Mouse (Mus musculus) retina, embryonic 14.5 days (tissue): ENCODE measurements around the gene Mfap1b.
"Not testable (repeated sequence)": the region's sequence is repeated elsewhere in the genome, so short reads cannot be mapped to it uniquely, and the experiment has no call there.

Experiments used
- DNase-seq: peaks from one replicate; pipeline ENCODE4 v3.0.0-alpha.2; 2015; ENCODE audit warnings: low spot score

Mfap1b gene

DNA sequence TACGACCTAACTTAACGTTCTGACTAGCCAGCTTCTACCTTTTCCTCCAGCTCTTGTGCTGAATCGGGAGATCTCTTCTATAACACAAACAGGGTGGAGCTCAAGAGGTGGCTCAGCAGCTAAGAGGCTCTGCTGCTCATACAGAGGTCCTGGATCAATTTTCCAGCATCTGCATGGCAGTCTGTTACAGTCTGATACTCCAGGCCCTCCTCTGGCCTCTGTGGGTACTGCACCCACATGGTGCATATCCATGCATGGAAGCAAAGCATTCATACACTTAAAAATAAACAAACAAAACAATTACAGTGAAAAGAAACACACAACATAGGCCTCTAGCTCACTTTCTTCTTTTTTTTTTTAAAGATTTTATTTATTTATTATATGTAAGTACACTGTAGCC is 1.1 kb downstream of the Mfap1b start:
- not testable (repeated sequence) for DNase-seq

DNA sequence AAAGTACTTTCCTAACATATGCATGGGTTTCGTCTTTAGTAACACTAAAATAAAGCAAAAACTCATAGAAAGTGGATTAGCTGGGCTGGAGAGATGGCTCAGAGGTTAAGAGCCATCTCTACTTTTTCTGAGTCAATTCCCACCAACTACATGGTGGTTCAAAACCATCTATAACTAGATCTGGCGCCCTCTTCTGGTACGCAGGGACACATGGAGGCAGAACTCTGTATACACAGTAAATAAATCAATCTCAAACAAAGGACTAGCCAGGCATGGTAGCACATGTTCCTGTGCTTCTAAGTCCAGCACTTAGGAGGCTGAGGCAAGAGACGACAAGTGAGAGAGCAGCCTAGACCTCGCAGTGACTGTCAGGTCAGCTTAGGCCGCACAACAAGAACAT is 4.9 kb downstream of the Mfap1b start:
- not testable (repeated sequence) for DNase-seq

DNA sequence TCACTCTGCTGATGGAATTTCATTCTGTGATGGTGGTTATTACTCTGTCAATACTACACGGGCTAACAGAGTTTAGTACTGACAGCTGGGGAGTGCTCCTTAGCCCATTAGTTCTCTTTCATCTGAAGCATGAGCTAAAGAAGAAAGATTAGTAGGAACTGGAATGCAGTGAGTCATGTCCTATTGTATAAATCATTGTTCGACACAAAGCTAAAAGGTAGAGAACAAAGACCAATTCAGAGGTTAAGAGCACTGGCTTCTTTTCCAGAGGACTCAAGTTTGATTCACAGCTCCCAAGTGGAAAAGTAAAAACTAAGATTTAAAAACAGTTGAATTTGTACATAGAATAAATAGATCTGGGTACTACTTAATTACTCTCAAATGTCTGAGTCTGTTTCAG is 13.8 kb downstream of the Mfap1b start:
- DNase-seq = no peak

- DNase-seq = peak; percentile 84
Observed at GRCm38 (mm10) chr2:121456692-121457642, 16.9 kb downstream of the Mfap1b start, which contains the start of gene Serinc4. Serinc4 (minus strand) TSS chr2:121456781.

GRCm38 (mm10) chr2:121455534-121455933 is 18.3 kb downstream of the Mfap1b start:
- no peak for DNase-seq

DNA sequence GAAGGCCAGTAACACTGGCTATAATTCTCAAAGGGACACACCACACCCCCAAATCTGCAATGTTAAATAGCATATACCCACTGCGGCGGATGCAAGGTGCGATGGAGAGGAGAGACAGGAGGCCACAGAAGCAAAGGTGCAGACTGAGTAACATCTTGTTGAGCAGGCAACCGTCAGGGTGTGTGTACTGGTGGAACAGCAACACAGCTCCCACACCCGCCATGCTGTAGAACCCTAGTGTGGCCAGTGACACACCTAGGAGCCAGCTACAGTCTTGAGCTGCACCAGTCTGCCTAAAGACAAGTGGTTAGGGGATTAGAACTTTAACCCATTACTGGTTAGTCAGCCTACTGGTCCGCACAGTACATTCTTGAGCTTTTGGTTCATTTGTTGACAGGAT is 19.9 kb downstream of the Mfap1b start:
- no peak for DNase-seq

GRCm38 (mm10) chr2:121452990-121453389 is 20.9 kb downstream of the Mfap1b start, which contains the start of gene Hypk:
Hypk (plus strand) TSS chr2:121453290.
- DNase-seq = no peak

GRCm38 (mm10) chr2:121452361-121452760 is 21.5 kb downstream of the Mfap1b start:
- no peak for DNase-seq

- DNase-seq = no peak
Observed at GRCm38 (mm10) chr2:121450093-121450492, 23.8 kb downstream of the Mfap1b start.

GRCm38 (mm10) chr2:121449545-121450011 is 24.3 kb downstream of the Mfap1b start:
- no peak for DNase-seq

DNA sequence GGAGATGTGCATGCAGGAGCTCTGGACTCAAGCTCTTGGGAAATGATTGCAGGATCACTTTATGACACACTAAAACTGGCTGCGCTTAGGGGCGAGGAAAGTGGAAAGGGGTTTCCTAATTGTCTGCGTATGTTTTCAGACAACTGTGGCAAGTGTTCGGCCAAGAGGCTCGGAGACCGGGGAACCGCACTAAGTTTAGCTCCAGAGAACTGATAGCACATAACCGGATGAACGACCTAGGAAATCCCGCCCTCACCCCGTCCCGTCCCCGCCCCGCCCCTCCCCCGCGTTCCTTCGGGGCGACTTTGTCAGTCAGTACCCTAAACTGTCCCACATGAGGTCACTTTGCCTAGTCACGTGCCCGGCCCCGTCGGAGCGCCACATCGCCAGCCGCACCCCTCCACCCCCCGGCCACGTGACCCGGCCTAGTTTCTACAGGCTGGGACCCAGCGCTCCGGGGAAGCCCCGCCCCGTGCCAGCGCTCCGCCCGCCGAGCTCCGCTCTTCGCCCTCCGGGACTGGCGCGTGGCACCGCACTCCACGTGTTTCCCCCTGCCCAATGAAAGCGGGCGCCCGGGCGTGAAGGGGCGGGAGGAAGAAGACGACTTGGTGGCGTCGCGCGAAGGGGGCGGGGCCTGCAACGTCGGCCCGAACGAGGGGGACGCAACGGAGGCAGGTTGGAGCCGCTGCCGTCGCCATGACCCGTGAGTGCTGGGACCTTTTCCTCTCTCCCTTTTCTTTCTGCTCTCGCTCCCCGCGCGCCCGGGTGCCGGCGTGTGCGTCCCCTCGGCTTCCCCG is 24.9 kb downstream of the Mfap1b start, which contains the start of gene Serf2:
Gene Serf2 (plus strand): TSS at position 457 of the 797 bp plus-strand sequence.
- peak; percentile 99 for DNase-seq

- DNase-seq = peak; percentile 43
Observed at GRCm38 (mm10) chr2:121448136-121448535, 25.7 kb downstream of the Mfap1b start.

DNA sequence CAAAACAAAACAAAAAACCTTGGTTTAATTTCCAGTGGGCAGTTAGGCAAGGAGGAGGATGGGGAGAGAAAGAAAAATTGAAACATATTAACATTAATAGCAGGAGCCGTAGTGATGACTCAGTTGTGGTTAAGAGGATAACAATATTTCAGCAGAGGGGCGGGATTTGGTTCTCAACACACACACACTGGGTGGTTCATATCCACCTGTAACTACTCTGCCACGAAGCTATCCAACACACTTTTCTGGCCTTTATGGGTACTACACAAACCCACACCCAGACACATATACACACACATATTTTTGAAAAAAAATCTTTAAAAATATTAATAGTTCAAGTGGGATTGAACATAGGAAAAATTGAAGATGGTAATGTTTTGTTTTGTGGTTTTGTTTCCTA is 26.9 kb downstream of the Mfap1b start:
- DNase-seq = no peak

DNA sequence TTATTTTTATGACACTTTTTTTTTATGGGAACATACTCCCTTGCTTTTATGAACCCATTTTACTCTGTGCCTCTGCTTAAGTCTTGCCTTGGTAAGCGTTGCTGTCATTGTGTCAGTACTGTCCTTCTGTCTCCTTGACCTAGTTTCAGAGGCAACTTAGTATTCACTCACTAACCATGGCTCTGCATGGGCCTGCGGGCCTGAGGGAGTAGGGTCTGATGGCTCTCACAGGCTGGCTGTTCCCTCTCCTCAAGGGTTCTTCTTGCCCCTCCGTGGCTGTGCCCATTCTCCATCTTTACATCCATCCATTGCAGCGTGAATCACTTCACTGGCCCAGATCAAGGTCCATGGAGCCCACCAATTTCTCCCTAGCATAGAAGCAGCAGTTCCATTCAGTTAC is 27.4 kb downstream of the Mfap1b start:
- DNase-seq = no peak

DNA sequence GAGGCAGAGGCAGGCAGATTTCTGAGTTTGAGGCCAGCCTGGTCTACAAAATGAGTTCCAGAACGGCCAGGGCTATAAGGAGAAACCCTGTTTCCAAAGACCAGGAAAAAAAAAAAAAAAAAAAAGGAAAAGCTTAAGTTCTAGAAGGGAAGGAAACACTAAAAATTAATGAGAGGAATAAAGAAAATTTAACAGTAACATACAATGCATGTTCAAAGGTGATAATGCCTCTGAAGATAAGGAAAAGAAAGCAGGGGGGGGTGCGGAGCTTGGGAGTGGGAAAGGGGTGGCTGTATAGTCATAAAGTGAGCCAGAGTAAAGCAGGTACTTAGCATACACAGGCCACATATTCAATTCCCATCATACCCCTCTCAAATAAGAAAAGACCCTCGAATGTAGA is 28.8 kb downstream of the Mfap1b start:
- no peak for DNase-seq

- no peak for DNase-seq
Observed at GRCm38 (mm10) chr2:121444178-121444577, 29.7 kb downstream of the Mfap1b start, which contains the start of gene Ell3. Ell3 (minus strand) TSS chr2:121444278.

DNA sequence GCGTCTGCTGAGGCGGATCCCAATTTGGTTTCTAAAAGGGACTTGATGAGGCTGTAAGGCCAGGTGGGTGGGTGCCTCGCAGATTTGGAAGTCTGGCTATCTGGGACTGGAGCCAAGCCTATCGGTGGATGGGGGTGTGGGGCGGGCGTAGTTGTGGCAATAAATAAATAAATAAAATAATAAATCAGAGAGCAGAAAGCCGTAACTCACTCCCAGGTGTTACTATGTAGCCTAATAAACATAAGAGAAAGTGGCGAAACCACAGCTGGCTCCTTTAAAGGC is 30.9 kb downstream of the Mfap1b start:
- no peak for DNase-seq

DNA sequence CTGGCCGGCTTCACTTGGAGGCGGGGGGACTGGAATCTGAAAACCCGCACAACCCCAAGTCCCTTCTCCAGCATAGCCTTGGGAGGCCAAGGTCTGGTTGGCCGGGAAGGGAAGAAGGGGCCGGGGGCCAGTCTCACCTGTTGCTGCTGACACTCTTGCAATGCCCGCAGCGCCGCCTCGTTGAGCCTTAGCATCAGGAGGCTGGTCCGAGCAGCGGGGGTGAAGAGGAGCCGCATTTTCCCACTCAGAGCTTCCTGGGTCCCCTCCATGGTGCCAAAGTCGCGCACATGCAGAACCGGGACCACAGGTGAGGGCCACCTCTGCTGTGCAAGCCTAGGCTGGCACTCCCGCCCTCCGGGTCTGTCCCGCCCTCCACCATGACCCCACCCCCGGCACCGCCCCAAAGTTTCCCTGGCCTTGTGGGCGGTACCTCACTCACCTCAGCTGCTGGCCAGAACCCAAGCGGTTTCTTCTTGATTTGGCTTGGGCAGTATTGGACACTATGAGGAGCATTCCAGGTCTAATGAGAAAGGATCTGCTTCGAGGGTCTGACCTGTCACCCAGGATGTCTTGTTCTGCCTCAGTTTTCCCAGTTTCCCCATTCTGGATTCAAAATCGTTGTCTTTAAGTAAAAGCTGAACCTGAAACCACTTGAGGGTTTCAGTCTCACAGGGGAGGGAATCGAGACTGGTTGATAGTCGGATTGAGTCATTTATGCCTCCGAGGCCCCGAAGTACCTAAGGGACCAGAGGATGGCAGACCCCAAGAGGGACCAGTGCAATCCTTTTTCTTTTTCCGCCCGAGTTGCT is 31.4 kb downstream of the Mfap1b start:
- peak; percentile 50 for DNase-seq

DNA sequence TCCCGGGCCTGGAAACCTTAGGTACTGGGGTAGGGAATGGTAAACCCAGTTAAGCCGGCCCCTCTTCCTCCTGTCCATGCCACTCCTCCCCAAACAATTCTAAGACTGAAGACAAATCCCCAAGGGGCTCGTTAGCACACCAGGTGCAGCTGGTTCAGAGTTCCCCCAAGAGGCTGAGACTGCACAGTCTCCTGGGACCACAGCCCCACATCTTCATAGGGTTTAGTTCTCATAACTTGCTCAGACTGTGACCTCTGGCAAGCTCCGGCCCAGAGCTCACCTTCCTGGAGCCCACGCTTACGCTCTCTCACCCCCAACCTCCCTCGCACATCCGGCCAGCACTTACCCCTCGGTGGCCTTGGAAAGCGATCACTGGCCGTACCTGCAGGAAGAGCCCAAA is 32.1 kb downstream of the Mfap1b start:
- peak; percentile 15 for DNase-seq

- no peak for DNase-seq
Observed at GRCm38 (mm10) chr2:121440834-121441605, 32.8 kb downstream of the Mfap1b start.

- DNase-seq = no peak
Observed at GRCm38 (mm10) chr2:121439746-121440145, 34.1 kb downstream of the Mfap1b start.
